Mouse (Mus musculus) kidney, embryonic 16.5 days (tissue): ENCODE results near the gene Faf1. TPM values are rescaled to one million over a fixed set of nuclear protein-coding genes. Genes with fewer than 3 reads are reported as not detected.

ENCODE experiments used
- ATAC-seq: fragments of 200-750 bp; cut with Nextera tagmentation; 2 replicates; pipeline ENCODE4 v1.8.0; 2017; ENCODE audit warnings: moderate TSS enrichment; ENCODE audit not compliant: low FRiP score, low TSS enrichment
- H3K27ac ChIP-seq: fragments of 300-500 bp; sonication (generic); 2 replicates; pipeline ENCODE4 v1.5.1; 2014; ENCODE audit warnings: low read length
- H3K27me3 ChIP-seq: fragments of 300-500 bp; sonication (generic); 2 replicates; pipeline ENCODE4 v1.6.1; 2014; ENCODE audit warnings: low read length, control low read depth, mixed read lengths; ENCODE audit not compliant: insufficient read depth
- H3K36me3 ChIP-seq: fragments of 300-500 bp; sonication (generic); 2 replicates; pipeline ENCODE4 v1.6.1; 2014; ENCODE audit warnings: low read length, control low read depth, mixed read lengths; ENCODE audit not compliant: insufficient read depth
- H3K4me1 ChIP-seq: fragments of 300-500 bp; sonication (generic); 2 replicates; pipeline ENCODE4 v1.6.1; 2014; ENCODE audit warnings: low read length, control low read depth, mixed read lengths; ENCODE audit not compliant: insufficient read depth
- H3K4me2 ChIP-seq: fragments of 300-500 bp; sonication (generic); replicated peaks from 2 replicates; pipeline ENCODE4 v1.6.1; 2014; ENCODE audit warnings: low read depth, low read length
- H3K4me3 ChIP-seq: fragments of 300-500 bp; sonication (generic); 2 replicates; pipeline ENCODE4 v1.5.1; 2014; ENCODE audit warnings: mild to moderate bottlenecking, low read length
- H3K9ac ChIP-seq: fragments of 300-500 bp; sonication (generic); replicated peaks from 2 replicates; pipeline ENCODE4 v1.6.1; 2014; ENCODE audit warnings: low read length
- H3K9me3 ChIP-seq: fragments of 300-500 bp; sonication (generic); 2 replicates; pipeline ENCODE4 v1.6.1; 2016; ENCODE audit warnings: low read length, control low read depth
- WGBS: fragments of 180-500 bp; shearing (Covaris S2); extraction: QIAGEN DNeasy Blood & Tissue Kit; methylation state at CpG from one replicate; pipeline ENCODE4 v1.1.7; 2014; 5-methylcytosine and 5-hydroxymethylcytosine counted together
- polyA plus RNA-seq: library from polyadenylated mRNA; unstranded; fragments of >200 nt; fragmentation: Nextera tagmentation; extraction: Ambion mirVana; gene quantifications from 2 replicates; pipeline ENCODE4 v1.2.1, GENCODE M21; 2015

The Faf1 gene
- polyA plus RNA-seq, 1 experiment from 2014 or later = 17.8 TPM

DNA sequence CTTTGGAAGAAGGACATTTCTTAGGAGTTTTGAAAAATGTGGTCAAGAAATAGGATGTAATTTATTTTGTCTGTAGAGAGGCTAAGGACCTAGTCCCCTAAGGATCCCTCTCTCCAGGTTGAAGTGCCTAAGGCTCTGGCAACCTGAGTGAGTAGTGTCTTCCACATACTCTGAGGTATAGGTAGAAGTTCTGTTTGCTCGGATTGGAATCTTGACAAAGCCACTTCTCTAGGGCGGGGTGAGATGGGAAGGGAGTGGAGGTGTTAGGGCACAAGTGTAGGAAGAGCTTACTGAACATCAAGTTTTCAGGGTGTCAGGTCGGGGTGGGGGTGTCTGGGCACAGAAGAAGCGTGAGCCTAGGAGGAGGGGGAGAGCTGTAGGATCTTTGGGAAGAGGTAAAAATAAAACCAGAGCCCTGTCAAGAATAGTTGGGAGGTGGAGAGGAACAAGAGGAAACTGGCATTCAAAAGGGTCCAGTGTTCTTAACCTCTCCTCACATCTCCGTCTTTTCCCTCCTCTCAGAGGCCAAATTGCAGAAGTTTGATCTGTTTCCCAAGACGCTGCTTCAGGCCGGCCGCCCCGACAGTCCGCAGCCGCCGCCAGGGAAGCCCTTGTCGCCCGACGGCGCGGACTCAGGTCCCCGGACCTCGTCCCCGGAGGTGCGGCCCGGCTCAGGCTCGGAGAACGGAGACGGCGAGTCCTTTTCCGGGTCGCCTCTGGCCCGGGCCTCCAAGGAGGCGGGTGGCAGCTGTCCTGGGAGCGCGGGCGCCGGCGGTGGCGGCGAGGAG, 304.9 kb downstream of the Faf1 start:
- Histone ChIP-seq H3K4me2 (peak overlapping the region; percentile 61), H3K9ac (peak overlapping the region; percentile 51; the same call in 1 of the 2 replicates), H3K27ac (no peak overlapping the region), H3K9me3 (no peaks in the 10 kb centered on the region), H3K36me3 (no peaks in the 10 kb centered on the region), H3K4me3 (peak overlapping the region; percentile 47), H3K4me1 (peaks cover 41% of the 10 kb centered on the region), H3K27me3 (peaks cover 97% of the 10 kb centered on the region)
- WGBS = 4% methylated on average over 37 of the region's 37 CpGs
- ATAC-seq = no peak

DNA sequence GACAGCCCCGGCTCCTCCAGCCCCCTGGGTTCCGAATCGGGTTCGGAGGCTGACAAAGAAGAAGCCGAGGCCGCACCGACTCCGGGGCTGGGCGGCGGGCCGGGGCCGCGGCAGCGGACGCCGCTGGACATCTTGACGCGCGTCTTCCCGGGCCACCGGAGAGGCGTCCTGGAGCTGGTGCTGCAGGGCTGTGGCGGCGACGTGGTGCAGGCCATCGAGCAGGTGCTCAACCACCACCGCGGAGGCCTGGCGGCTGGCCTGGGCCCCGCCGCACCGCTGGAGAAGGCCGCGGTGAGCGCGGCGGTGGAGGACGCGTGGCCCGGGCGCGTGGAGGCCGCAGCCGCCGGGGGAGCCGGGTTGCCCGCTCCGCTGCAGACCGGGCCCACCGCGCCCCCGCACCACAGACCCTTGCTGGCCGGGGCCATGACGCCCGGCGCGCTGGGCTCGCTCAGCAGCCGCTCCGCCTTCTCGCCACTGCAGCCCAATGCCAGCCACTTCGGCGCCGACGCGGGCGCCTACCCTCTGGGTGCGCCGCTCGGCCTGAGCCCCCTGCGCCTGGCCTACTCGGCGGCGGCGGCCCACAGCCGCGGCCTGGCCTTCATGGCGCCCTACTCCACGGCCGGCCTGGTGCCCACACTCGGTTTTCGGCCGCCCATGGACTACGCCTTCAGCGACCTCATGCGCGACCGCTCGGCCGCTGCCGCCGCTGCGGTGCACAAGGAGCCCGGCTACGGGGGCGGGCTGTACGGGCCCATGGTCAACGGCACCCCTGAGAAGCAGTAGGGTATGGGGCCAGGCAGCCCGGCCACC, 305.7 kb downstream of the Faf1 start:
- no peaks in the 10 kb centered on the region for H3K36me3 ChIP-seq
- ATAC-seq = peak; percentile 11
- peak overlapping the region; percentile 47 for H3K4me3 ChIP-seq
- no peak overlapping the region for H3K27ac ChIP-seq
- WGBS = under 1% methylated on average over 86 of the region's 99 CpGs
- no peaks in the 10 kb centered on the region for H3K9me3 ChIP-seq
- peak overlapping the region; percentile 61 for H3K4me2 ChIP-seq
- peak overlapping the region; percentile 51 for H3K9ac ChIP-seq
- H3K27me3 ChIP-seq = peaks cover 98% of the 10 kb centered on the region
- H3K4me1 ChIP-seq = peaks cover 44% of the 10 kb centered on the region

DNA sequence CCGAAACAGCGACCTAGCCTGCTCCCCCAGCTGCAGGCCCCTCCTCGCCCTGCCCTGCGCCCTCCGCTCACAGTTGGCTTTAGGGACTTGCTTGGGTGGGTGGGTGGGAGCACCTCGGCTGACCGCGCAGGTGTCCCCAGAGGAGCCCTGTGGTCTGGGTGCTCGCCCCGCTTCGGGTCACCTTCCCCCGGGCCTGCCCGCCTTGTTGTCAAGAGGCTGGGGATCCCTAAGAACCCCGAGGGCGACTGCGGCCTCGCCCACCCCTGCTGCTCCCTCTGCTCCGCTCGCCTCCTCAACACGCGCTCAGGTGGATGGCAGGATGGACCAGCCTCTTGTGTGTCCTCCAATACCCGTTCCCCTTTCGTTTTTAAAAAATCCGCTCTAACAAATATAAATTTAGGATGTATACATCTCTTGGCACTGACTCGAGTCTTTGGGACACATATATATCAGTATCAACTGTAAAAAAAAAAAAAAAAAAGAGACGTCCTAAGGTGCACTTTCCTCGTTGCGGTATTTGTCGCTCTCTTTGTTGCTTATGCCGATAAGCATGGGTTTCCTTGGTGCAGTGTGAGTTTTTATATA, 306.4 kb downstream of the Faf1 start:
- Histone ChIP-seq H3K4me2 (peak overlapping the region; percentile 61), H3K4me1 (peaks cover 37% of the 10 kb centered on the region), H3K9ac (peak overlapping the region; percentile 51; the same call in 1 of the 2 replicates), H3K4me3 (peak overlapping the region; percentile 47), H3K36me3 (no peaks in the 10 kb centered on the region), H3K27ac (no peak overlapping the region), H3K9me3 (no peaks in the 10 kb centered on the region), H3K27me3 (peaks cover 98% of the 10 kb centered on the region)
- WGBS = 4% methylated on average over 28 of the region's 30 CpGs
- peak; percentile 1; the same call in 1 of the 2 replicates for ATAC-seq

- Histone ChIP-seq H3K4me1 (peaks cover 30% of the 10 kb centered on the region), H3K27me3 (peaks cover 96% of the 10 kb centered on the region), H3K4me2 (peak overlapping the region; percentile 35), H3K9me3 (no peaks in the 10 kb centered on the region), H3K36me3 (no peaks in the 10 kb centered on the region), H3K27ac (no peak overlapping the region), H3K4me3 (peak overlapping the region; percentile 23), H3K9ac (no peak overlapping the region)
- under 1% methylated on average over 49 of the region's 49 CpGs for WGBS
- no peak for ATAC-seq
Observed at GRCm38 (mm10) chr4:109983281-109984001, 307.1 kb downstream of the Faf1 start.

- H3K9me3 ChIP-seq = no peaks in the 10 kb centered on the region
- peak overlapping the region; percentile 35 for H3K4me2 ChIP-seq
- no peak overlapping the region for H3K9ac ChIP-seq
- no peaks in the 10 kb centered on the region for H3K36me3 ChIP-seq
- peaks cover 27% of the 10 kb centered on the region for H3K4me1 ChIP-seq
- WGBS = under 1% methylated on average over 24 of the region's 24 CpGs
- peak overlapping the region; percentile 23 for H3K4me3 ChIP-seq
- ATAC-seq = no peak
- H3K27ac ChIP-seq = no peak overlapping the region
- H3K27me3 ChIP-seq = peaks cover 96% of the 10 kb centered on the region
Observed at GRCm38 (mm10) chr4:109984011-109984411, 307.6 kb downstream of the Faf1 start.

GRCm38 (mm10) chr4:109984496-109985423, 308.4 kb downstream of the Faf1 start:
- H3K4me3 ChIP-seq = no peak overlapping the region
- no peaks in the 10 kb centered on the region for H3K9me3 ChIP-seq
- no peak overlapping the region for H3K9ac ChIP-seq
- WGBS = under 1% methylated on average over 38 of the region's 38 CpGs
- no peak overlapping the region for H3K27ac ChIP-seq
- no peak overlapping the region for H3K4me2 ChIP-seq
- H3K27me3 ChIP-seq = peaks cover 97% of the 10 kb centered on the region
- no peak; the same call in 1 of the 2 replicates for ATAC-seq
- peaks cover 26% of the 10 kb centered on the region for H3K4me1 ChIP-seq
- H3K36me3 ChIP-seq = no peaks in the 10 kb centered on the region

DNA sequence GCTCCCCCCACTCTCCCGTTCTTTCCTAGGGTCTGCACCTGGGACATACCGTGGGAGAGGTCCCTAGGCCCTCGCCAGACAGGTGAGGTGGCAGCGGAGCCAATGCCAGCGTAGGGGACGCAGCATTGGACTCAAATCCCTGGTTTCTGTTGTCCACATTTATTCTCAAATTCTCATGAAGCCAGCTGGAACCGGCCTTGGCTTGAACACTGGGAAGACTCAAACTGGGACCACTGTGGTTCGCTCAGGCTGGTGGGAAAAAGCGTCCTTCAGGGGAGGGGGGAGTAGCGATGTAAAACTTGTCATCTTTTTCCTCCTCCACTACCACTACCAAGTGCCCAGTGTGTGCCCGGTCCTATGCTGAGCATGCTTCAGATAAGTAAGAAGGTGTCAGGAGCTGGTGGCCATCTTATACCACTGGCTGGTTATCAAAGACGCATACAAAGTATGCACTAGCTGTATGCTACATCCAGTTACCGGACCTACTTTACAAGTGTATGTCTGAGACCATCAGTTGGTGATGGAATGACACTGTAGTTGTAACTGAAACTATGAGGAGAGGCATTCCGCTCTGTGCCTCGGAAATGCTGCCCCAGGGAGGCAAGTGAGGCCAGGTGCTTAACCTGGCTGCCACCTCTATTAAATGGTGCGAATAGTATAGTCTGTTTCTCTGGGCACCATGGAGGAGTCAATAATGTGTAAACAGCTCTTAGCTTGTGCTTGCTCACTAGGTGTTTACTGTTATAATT, 309.2 kb downstream of the Faf1 start:
- Histone ChIP-seq H3K4me2 (no peak overlapping the region), H3K27me3 (peaks cover 94% of the 10 kb centered on the region), H3K9ac (no peak overlapping the region), H3K27ac (no peak overlapping the region), H3K4me1 (peaks cover 20% of the 10 kb centered on the region), H3K36me3 (no peaks in the 10 kb centered on the region), H3K9me3 (no peaks in the 10 kb centered on the region), H3K4me3 (no peak overlapping the region)
- no peak for ATAC-seq
- 2% methylated on average over 16 of the region's 16 CpGs for WGBS

- no peak overlapping the region for H3K27ac ChIP-seq
- peaks cover 20% of the 10 kb centered on the region for H3K4me1 ChIP-seq
- no peaks in the 10 kb centered on the region for H3K36me3 ChIP-seq
- no peaks in the 10 kb centered on the region for H3K9me3 ChIP-seq
- H3K4me2 ChIP-seq = no peak overlapping the region
- no peak for ATAC-seq
- H3K9ac ChIP-seq = no peak overlapping the region
- H3K4me3 ChIP-seq = no peak overlapping the region
- WGBS = 2% methylated on average over 9 of the region's 9 CpGs
- H3K27me3 ChIP-seq = peaks cover 91% of the 10 kb centered on the region
Observed at GRCm38 (mm10) chr4:109986301-109986700, 309.9 kb downstream of the Faf1 start.
